Mouse (Mus musculus) intestine, postnatal 0 days (tissue): ENCODE data around the gene Zbed5. TPM values are rescaled to one million over a fixed set of nuclear protein-coding genes. Genes with fewer than 3 reads are reported as not detected.

Source experiments
- ATAC-seq: fragments of 200-750 bp; cut with Nextera tagmentation; 2 replicates; pipeline ENCODE4 v1.8.0; 2017; ENCODE audit warnings: mild to moderate bottlenecking, moderate TSS enrichment, moderate library complexity
- H3K27ac ChIP-seq: fragments of 300-500 bp; sonication (generic); 2 replicates; pipeline ENCODE4 v1.5.1; 2014; ENCODE audit warnings: mild to moderate bottlenecking, low read depth, low read length, moderate library complexity
- H3K27me3 ChIP-seq: fragments of 300-500 bp; sonication (generic); replicated peaks from 2 replicates; pipeline ENCODE4 v1.6.1; 2014; ENCODE audit warnings: low read length, mixed read lengths; ENCODE audit not compliant: control insufficient read depth, insufficient read depth
- H3K36me3 ChIP-seq: fragments of 300-500 bp; sonication (generic); 2 replicates; pipeline ENCODE4 v1.6.1; 2014; ENCODE audit warnings: mild to moderate bottlenecking, moderate library complexity; ENCODE audit not compliant: control insufficient read depth, insufficient read depth
- H3K4me1 ChIP-seq: fragments of 300-500 bp; sonication (generic); replicated peaks from 2 replicates; pipeline ENCODE4 v1.6.1; 2014; ENCODE audit warnings: antibody characterized with exemption, low read length, mixed read lengths; ENCODE audit not compliant: control insufficient read depth, insufficient read depth
- H3K4me2 ChIP-seq: fragments of 300-500 bp; sonication (generic); replicated peaks from 2 replicates; pipeline ENCODE4 v1.6.1; 2014; ENCODE audit warnings: low read depth, mild to moderate bottlenecking, moderate library complexity
- H3K4me3 ChIP-seq: fragments of 300-500 bp; sonication (generic); 2 replicates; pipeline ENCODE4 v1.5.1; 2014; ENCODE audit warnings: low read depth, low read length
- H3K9ac ChIP-seq: fragments of 300-500 bp; sonication (generic); 2 replicates; pipeline ENCODE4 v1.6.1; 2014; ENCODE audit warnings: mild to moderate bottlenecking, low read depth, low read length
- H3K9me3 ChIP-seq: fragments of 300-500 bp; sonication (generic); 2 replicates; pipeline ENCODE4 v1.6.1; 2016; ENCODE audit warnings: mixed run types; ENCODE audit not compliant: control insufficient read depth
- CTCF ChIP-seq: sonication (generic); IDR thresholded peaks from 2 replicates; pipeline ENCODE4 v1.5.1; 2016; ENCODE audit warnings: low read depth, mild to moderate bottlenecking, control low read depth, antibody characterized with exemption, moderate library complexity
- WGBS: fragments of 180-500 bp; shearing (Covaris S2); extraction: QIAGEN DNeasy Blood & Tissue Kit; methylation state at CpG from one replicate; pipeline ENCODE4 v1.1.7; 2014; 5-methylcytosine and 5-hydroxymethylcytosine counted together
- polyA plus RNA-seq: library from polyadenylated mRNA; unstranded; fragments of >200 nt; fragmentation: Nextera tagmentation; extraction: Ambion mirVana; gene quantifications from 2 replicates; pipeline ENCODE4 v1.2.1, GENCODE M21; 2015

Zbed5 gene
- polyA plus RNA-seq, 1 experiment from 2014 or later: 2.4 TPM

- no peaks in the 10 kb centered on the region for H3K36me3 ChIP-seq
- WGBS: 92% methylated on average over 24 of the region's 24 CpGs
- no peak overlapping the region for H3K4me3 ChIP-seq
- no peak overlapping the region for H3K4me2 ChIP-seq
- no peak overlapping the region for H3K27ac ChIP-seq
- ATAC-seq: no peak
- no peaks in the 10 kb centered on the region for H3K4me1 ChIP-seq
- no peak overlapping the region for H3K9ac ChIP-seq
- H3K9me3 ChIP-seq: no peaks in the 10 kb centered on the region
- TF ChIP-seq CTCF: no peak
- no peaks in the 10 kb centered on the region for H3K27me3 ChIP-seq
Measured at GRCm38 (mm10) chr5:129918065-129918651, 22.6 kb downstream of the Zbed5 start.

DNA sequence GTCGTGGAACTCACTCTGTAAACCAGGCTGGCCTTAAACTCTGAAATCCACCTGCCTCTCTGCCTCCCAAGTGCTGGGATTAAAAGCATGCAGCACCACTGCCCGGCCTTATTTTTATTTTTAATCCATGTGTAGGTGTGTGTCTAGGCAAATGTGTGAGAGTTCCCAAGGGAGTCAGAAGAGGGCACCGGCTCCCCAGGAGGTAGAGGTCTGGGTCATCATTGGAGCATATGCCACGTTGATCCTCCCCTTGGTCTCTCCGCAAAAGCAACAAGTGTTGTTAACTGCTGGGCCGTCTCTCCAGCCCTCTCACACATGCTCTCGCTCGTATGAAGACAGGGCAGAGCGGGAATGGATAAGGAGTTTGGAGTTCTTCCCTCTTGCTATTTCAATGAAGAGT lies 23.2 kb downstream of the Zbed5 start:
- no peaks in the 10 kb centered on the region for H3K27me3 ChIP-seq
- no peak overlapping the region for H3K9ac ChIP-seq
- no peaks in the 10 kb centered on the region for H3K9me3 ChIP-seq
- no peak for ATAC-seq
- WGBS: 78% methylated on average over 9 of the region's 9 CpGs
- TF ChIP-seq CTCF: no peak
- no peak overlapping the region for H3K4me2 ChIP-seq
- H3K27ac ChIP-seq: no peak overlapping the region
- no peak overlapping the region for H3K4me3 ChIP-seq
- H3K36me3 ChIP-seq: no peaks in the 10 kb centered on the region
- H3K4me1 ChIP-seq: no peaks in the 10 kb centered on the region

DNA sequence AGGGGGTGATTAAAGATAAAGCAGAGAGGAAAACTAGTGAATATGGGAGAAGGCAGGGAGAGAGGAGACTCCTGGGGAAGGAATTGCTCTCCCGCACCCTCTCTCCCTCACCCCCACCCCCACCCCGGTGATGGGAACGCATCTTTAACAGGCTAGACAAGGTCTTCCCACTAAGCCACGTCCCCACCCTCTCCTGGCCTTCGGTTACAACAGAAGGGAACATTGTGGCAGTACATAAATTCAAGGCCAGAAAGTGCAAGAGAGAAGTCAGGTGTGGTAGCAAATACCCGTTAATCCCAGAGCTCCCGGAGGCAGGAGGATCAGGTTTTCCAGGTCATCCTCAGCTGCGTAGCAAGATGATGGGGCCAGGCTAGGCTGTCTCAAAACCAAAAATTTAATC lies 23.8 kb downstream of the Zbed5 start:
- Histone ChIP-seq H3K4me3 (no peak overlapping the region), H3K9me3 (no peaks in the 10 kb centered on the region), H3K4me1 (no peaks in the 10 kb centered on the region), H3K4me2 (no peak overlapping the region), H3K27ac (no peak overlapping the region), H3K9ac (no peak overlapping the region), H3K27me3 (no peaks in the 10 kb centered on the region), H3K36me3 (no peaks in the 10 kb centered on the region)
- WGBS: 59% methylated on average over 8 of the region's 8 CpGs
- no peak for TF ChIP-seq CTCF
- no peak for ATAC-seq

DNA sequence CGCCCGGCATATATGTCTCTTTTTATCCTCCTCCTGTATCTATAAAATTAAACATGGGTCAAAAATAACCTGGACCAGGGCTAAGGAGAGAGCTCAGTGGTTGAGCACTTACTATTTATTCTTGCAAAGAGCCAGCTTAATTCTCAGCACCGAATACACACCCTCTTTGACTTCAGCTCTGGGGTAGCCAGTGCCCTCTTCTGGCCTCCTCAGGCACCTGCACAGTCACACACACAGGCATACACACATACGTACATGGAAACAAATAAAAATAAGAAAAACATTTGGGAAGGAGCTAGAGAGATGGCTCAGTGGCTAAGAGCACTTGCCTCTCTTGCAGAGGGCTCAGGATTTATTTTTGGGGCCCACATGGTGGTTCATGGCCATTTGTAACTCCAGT lies 26.4 kb downstream of the Zbed5 start:
- H3K9ac ChIP-seq: no peak overlapping the region
- H3K9me3 ChIP-seq: no peaks in the 10 kb centered on the region
- no peak overlapping the region for H3K27ac ChIP-seq
- H3K4me2 ChIP-seq: no peak overlapping the region
- H3K36me3 ChIP-seq: no peaks in the 10 kb centered on the region
- no peaks in the 10 kb centered on the region for H3K27me3 ChIP-seq
- WGBS: 94% methylated on average over 4 of the region's 4 CpGs
- no peak overlapping the region for H3K4me3 ChIP-seq
- ATAC-seq: no peak
- H3K4me1 ChIP-seq: no peaks in the 10 kb centered on the region
- 0 out of 2 replicates have a peak, but pooled peaks have one; percentile 11 for TF ChIP-seq CTCF

DNA sequence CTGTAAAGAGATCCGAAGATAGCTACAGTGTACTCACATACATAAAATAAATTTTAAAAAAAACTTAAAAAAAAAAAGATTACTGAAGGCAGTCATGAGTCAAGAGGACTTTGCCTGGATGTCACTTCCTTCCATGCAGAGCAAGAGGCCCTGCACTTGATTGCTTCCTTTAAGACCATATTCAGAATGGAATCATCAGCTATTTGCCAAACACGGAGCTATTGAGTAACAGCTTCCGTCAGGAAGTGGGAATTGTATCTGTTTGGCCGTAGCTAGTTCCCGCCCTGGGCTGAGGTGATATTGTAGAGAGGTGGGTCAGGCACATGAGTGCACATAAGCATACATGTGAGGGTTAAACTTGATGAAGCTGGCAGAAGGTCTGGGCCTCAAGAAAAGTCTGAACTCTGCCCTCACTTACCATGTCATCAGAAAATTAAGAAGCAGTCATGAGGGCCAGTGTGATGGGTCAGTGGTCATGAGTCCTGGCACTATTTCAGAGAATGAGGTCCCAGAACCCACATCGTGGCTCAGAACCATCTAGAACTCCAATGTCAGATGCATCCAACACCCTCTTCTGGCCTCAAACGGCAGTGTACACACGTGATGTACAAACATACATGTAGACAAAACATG lies 29.4 kb downstream of the Zbed5 start:
- H3K36me3 ChIP-seq: no peaks in the 10 kb centered on the region
- no peaks in the 10 kb centered on the region for H3K27me3 ChIP-seq
- TF ChIP-seq CTCF: no peak
- H3K4me3 ChIP-seq: no peak overlapping the region
- WGBS: 52% methylated on average over 8 of the region's 8 CpGs
- H3K9me3 ChIP-seq: no peaks in the 10 kb centered on the region
- ATAC-seq: peak; percentile 92
- no peaks in the 10 kb centered on the region for H3K4me1 ChIP-seq
- peak overlapping the region; percentile 66 for H3K27ac ChIP-seq
- no peak overlapping the region for H3K4me2 ChIP-seq
- H3K9ac ChIP-seq: no peak overlapping the region

GRCm38 (mm10) chr5:129925933-129926332 lies 30.4 kb downstream of the Zbed5 start:
- no peak overlapping the region for H3K9ac ChIP-seq
- TF ChIP-seq CTCF: no peak
- H3K9me3 ChIP-seq: no peaks in the 10 kb centered on the region
- H3K27me3 ChIP-seq: no peaks in the 10 kb centered on the region
- H3K4me2 ChIP-seq: no peak overlapping the region
- no peak overlapping the region for H3K4me3 ChIP-seq
- no peaks in the 10 kb centered on the region for H3K4me1 ChIP-seq
- H3K36me3 ChIP-seq: no peaks in the 10 kb centered on the region
- 43% methylated on average over 5 of the region's 5 CpGs for WGBS
- no peak for ATAC-seq
- H3K27ac ChIP-seq: peak overlapping the region; percentile 70
